ENCODE assay signal across 10 mouse cellular contexts in the genomic region with DNA sequence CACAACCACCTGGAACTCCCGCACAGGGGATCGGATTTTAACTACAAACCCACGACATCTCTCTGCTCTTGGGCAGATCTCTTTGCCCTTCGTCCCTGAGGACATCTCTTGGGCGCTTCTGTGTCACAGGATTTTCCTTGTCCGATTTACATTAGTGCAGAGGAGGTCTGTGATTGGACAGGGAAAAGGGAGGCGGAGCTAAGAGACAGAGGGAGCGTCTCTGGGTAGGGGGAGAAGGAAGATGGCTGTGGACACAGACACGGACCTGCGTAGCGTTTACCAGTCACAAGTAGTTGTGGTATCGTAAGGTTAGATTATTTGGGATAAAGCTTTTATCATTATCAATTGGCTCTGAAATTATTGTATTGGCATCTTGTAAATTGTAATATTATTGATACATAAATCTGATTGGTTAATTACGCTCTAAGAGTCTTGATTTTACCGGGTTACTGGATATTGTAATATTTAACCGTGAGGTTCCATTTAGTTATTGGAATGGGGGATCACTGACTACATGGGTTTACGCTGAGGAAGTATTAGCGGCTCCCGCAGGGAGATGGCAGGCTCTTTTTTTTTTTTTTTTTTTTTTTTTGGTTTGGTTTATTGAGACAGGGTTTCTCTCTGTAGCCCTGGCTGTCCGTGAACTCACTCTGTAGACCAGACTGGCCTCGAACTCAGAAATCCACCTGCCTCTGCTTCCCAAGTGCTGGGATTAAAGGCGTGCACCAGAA. TPM values are rescaled to one million over a fixed set of nuclear protein-coding genes. Genes with fewer than 3 reads are reported as not detected.
DNase-seq lines count a peak whose midpoint lies in the region; ATAC-seq lines count a peak whose summit lies in the region.
"Had no signal": no experiment of that assay in that cellular context is flagged by ENCODE, and none has a peak within 500 bp of the region (broad histone marks: within the 10 kb centered on the region; RNA-seq: fewer than 3 reads in every experiment).

No protein-coding gene starts in this region.

- no peaks in the 10 kb centered on the region for H3K36me3 ChIP-seq in heart, embryonic 14.5 days (ENCODE audit: control insufficient read depth, insufficient read depth, low read length)
- no peaks in the 10 kb centered on the region for H3K36me3 ChIP-seq in hindbrain, embryonic 15.5 days
- no peaks in the 10 kb centered on the region for H3K36me3 ChIP-seq in midbrain, embryonic 16.5 days (ENCODE audit: control insufficient read depth, insufficient read depth, low read length)
- H3K36me3 ChIP-seq: G1E had no signal

- H3K4me2 ChIP-seq in heart, embryonic 14.5 days (ENCODE audit: low read length): peak overlapping the region; percentile 53
- peak overlapping the region; percentile 57 for H3K4me2 ChIP-seq in hindbrain, embryonic 15.5 days
- H3K4me2 ChIP-seq in midbrain, embryonic 16.5 days (ENCODE audit: low read length): peak overlapping the region; percentile 47

- 0 out of 2 replicates have a peak overlapping the region, but pooled peaks have one; percentile 16 for H3K9ac ChIP-seq in heart, embryonic 14.5 days (ENCODE audit: low read length)
- H3K9ac ChIP-seq in hindbrain, embryonic 15.5 days: peak overlapping the region; percentile 32; the same call in 1 of the 2 replicates
- 0 out of 2 replicates have a peak overlapping the region, but pooled peaks have one; percentile 26 for H3K9ac ChIP-seq in midbrain, embryonic 16.5 days (ENCODE audit: low read depth, low read length)

- H3K27ac ChIP-seq in heart, embryonic 14.5 days (replicated peaks in 1 of 2; ENCODE audit: control insufficient read depth in 1 of 2, insufficient read depth in 1 of 2, low read depth in 2 of 2, low read length in 2 of 2): no peak overlapping the region
- H3K27ac ChIP-seq in hindbrain, embryonic 15.5 days (replicated peaks): peak overlapping the region; percentile 66
- H3K27ac ChIP-seq in midbrain, embryonic 16.5 days (ENCODE audit: low read length): no peak overlapping the region

- H3K9me3 ChIP-seq in heart, embryonic 14.5 days (ENCODE audit: control insufficient read depth, low read length): no peaks in the 10 kb centered on the region
- no peaks in the 10 kb centered on the region for H3K9me3 ChIP-seq in hindbrain, embryonic 15.5 days
- H3K9me3 ChIP-seq in midbrain, embryonic 16.5 days (replicated peaks; ENCODE audit: control insufficient read depth, low read length, poor library complexity, severe bottlenecking): no peaks in the 10 kb centered on the region
- H3K9me3 ChIP-seq: G1E had no signal

- 0 out of 4 replicates have a peak overlapping the region, but pooled peaks of 1 of the 2 experiments have one; percentile 13 for H3K4me3 ChIP-seq in heart, embryonic 14.5 days (ENCODE audit: control insufficient read depth in 1 of 2, insufficient read depth in 1 of 2, low read depth in 1 of 2, low read length in 2 of 2)
- peak overlapping the region; percentile 34 for H3K4me3 ChIP-seq in hindbrain, embryonic 15.5 days
- H3K4me3 ChIP-seq in midbrain, embryonic 16.5 days (ENCODE audit: low read depth, low read length): peak overlapping the region; percentile 26

- 27% methylated on average over 21 of the region's 21 CpGs for WGBS in heart, embryonic 14.5 days
- 37% methylated on average over 21 of the region's 21 CpGs for WGBS in hindbrain, embryonic 15.5 days
- WGBS in midbrain, embryonic 16.5 days: 28% methylated on average over 21 of the region's 21 CpGs

- no peaks in the 10 kb centered on the region for H3K27me3 ChIP-seq in heart, embryonic 14.5 days (ENCODE audit: control insufficient read depth, insufficient read depth, low read length)
- no peaks in the 10 kb centered on the region for H3K27me3 ChIP-seq in hindbrain, embryonic 15.5 days
- H3K27me3 ChIP-seq in midbrain, embryonic 16.5 days (ENCODE audit: control insufficient read depth, insufficient read depth, low read depth, low read length): no peaks in the 10 kb centered on the region

- H3K4me1 ChIP-seq in heart, embryonic 14.5 days (ENCODE audit: control insufficient read depth in 2 of 2, insufficient read depth in 2 of 2, low read length in 2 of 2): peaks cover 0 to 3% of the 10 kb centered on the region in 2 experiments; a peak in 1 of 4 replicates
- no peaks in the 10 kb centered on the region for H3K4me1 ChIP-seq in hindbrain, embryonic 15.5 days (replicated peaks)
- no peaks in the 10 kb centered on the region for H3K4me1 ChIP-seq in midbrain, embryonic 16.5 days (ENCODE audit: control insufficient read depth, insufficient read depth, low read length)

- no peak for DNase-seq in heart, adult 18-20 months
- peak; percentile 76 for DNase-seq in brain, adult 2 months (ENCODE audit: low read depth, low spot score)
- DNase-seq in ovary, adult 18-20 months (ENCODE audit: low spot score): no peak
- DNase-seq in urinary bladder, postnatal 36 days (ENCODE audit: low spot score in 2 of 2): no peak
- DNase-seq in Muller cell, postnatal 12 days (ENCODE audit: inconsistent ontology term): no peak
- DNase-seq: right cerebral cortex, postnatal 25 days had no signal

- no peak for ATAC-seq in heart, embryonic 14.5 days (ENCODE audit: insufficient number of reproducible peaks, insufficient read depth, low FRiP score, low read depth)
- ATAC-seq in hindbrain, embryonic 15.5 days (ENCODE audit: low FRiP score, low read depth): peak; percentile 93
- peak; percentile 95 for ATAC-seq in midbrain, embryonic 16.5 days

RNA-seq across cellular contexts. Expression of gene C1rl, which starts 7.3 kb away (rescaled TPM):
- polyA plus RNA-seq in heart, embryonic 14.5 days (2014; fragmentation: Nextera tagmentation; extraction: Ambion mirVana): 0.36 and 0.58 TPM in 2 replicates
- total RNA-seq in heart, adult 18-20 months (2021): 1 to 10 TPM; 1.3 to 2.1 TPM
- polyA plus RNA-seq in hindbrain, embryonic 15.5 days (2015; fragmentation: Nextera tagmentation; extraction: Ambion mirVana): 0.22 and 0.38 TPM in 2 replicates
- polyA plus RNA-seq in midbrain, embryonic 16.5 days (2015; fragmentation: Nextera tagmentation; extraction: Ambion mirVana): 0.29 and 0.36 TPM in 2 replicates

RNA-seq across cellular contexts. Expression of gene Clstn3, which starts 21.0 kb away (rescaled TPM):
- 0.49 and 1.5 TPM in 2 replicates for polyA plus RNA-seq in heart, embryonic 14.5 days (2014; fragmentation: Nextera tagmentation; extraction: Ambion mirVana)
- 1 to 10 TPM in 1 of 2 experiments, under 1 TPM in 1; 0.30 to 8.2 TPM for total RNA-seq in heart, adult 18-20 months (2021)
- 138 and 148 TPM in 2 replicates for polyA plus RNA-seq in hindbrain, embryonic 15.5 days (2015; fragmentation: Nextera tagmentation; extraction: Ambion mirVana)
- polyA plus RNA-seq in midbrain, embryonic 16.5 days (2015; fragmentation: Nextera tagmentation; extraction: Ambion mirVana): 151 and 183 TPM in 2 replicates

RNA-seq across cellular contexts. Expression of gene C1ra, which starts 26.6 kb away (rescaled TPM):
- polyA plus RNA-seq in heart, embryonic 14.5 days (2014; fragmentation: Nextera tagmentation; extraction: Ambion mirVana): 0.55 and 0.59 TPM in 2 replicates
- total RNA-seq in heart, adult 18-20 months (2021): 10 to 100 TPM; 12.0 to 17.7 TPM
- 0.35 and 0.38 TPM in 2 replicates for polyA plus RNA-seq in hindbrain, embryonic 15.5 days (2015; fragmentation: Nextera tagmentation; extraction: Ambion mirVana)
- polyA plus RNA-seq in midbrain, embryonic 16.5 days (2015; fragmentation: Nextera tagmentation; extraction: Ambion mirVana): 0.31 and 0.36 TPM in 2 replicates
- polyA plus RNA-seq: G1E had no signal

RNA-seq across cellular contexts. Expression of gene C1s1, which starts 56.6 kb away (rescaled TPM):
- 0.07 and 0.26 TPM in 2 replicates for polyA plus RNA-seq in heart, embryonic 14.5 days (2014; fragmentation: Nextera tagmentation; extraction: Ambion mirVana)
- 10 to 100 TPM; 27.9 to 33.2 TPM for total RNA-seq in heart, adult 18-20 months (2021)
- 0.62 and 1.1 TPM in 2 replicates for polyA plus RNA-seq in hindbrain, embryonic 15.5 days (2015; fragmentation: Nextera tagmentation; extraction: Ambion mirVana)
- polyA plus RNA-seq in midbrain, embryonic 16.5 days (2015; fragmentation: Nextera tagmentation; extraction: Ambion mirVana): 0.73 and 0.89 TPM in 2 replicates
- polyA plus RNA-seq: G1E had no signal

Comparison
In these comparisons a context has a peak if more than half of its experiments do, and no peak if none do; other contexts are left out.
1. RNA of gene Clstn3, which starts 21.0 kb away (polyA plus RNA-seq): 151 to 183 TPM in midbrain, embryonic 16.5 days and 138 to 148 TPM in hindbrain, embryonic 15.5 days; 0.49 to 1.5 TPM in heart, embryonic 14.5 days; every median in the first group is over 10 times any median in the second.
2. Peak in every context shown above with its lines, with median percentiles within 50 percentile points of each other: H3K4me2 ChIP-seq and H3K9ac ChIP-seq.